Mouse (Mus musculus): ENCODE results near the gene Clvs2.

The Clvs2 gene

GRCm38 (mm10) chr10:33624131-33624879 is at the start of gene Clvs2:
TSS of gene Clvs2 (minus strand) at chr10:33624769.
- no peak for DNase-seq

GRCm38 (mm10) chr10:33653142-33653541 is 28.6 kb upstream of the Clvs2 start:
- peak; percentile 7 for DNase-seq

GRCm38 (mm10) chr10:33623577-33623991 is 985 bp downstream of the Clvs2 start:
- no peak for DNase-seq

GRCm38 (mm10) chr10:33622700-33623099 is 1.9 kb downstream of the Clvs2 start:
- no peak for DNase-seq

- DNase-seq = no peak
Measured at GRCm38 (mm10) chr10:33616207-33616606, 8.4 kb downstream of the Clvs2 start.

- no peak for DNase-seq
Measured at GRCm38 (mm10) chr10:33613197-33613596, 11.4 kb downstream of the Clvs2 start.

- no peak for DNase-seq
Measured at GRCm38 (mm10) chr10:33592732-33593131, 31.8 kb downstream of the Clvs2 start.

GRCm38 (mm10) chr10:33588800-33589199 is 35.8 kb downstream of the Clvs2 start:
- no peak for DNase-seq

- no peak for DNase-seq
Measured at GRCm38 (mm10) chr10:33587118-33587517, 37.5 kb downstream of the Clvs2 start.

- no peak for DNase-seq
Measured at GRCm38 (mm10) chr10:33558081-33558480, 66.5 kb downstream of the Clvs2 start.

- DNase-seq = no peak
Measured at GRCm38 (mm10) chr10:33540331-33540730, 84.2 kb downstream of the Clvs2 start.
